ENCODE assay signal across 8 mouse cellular contexts in the genomic region with DNA sequence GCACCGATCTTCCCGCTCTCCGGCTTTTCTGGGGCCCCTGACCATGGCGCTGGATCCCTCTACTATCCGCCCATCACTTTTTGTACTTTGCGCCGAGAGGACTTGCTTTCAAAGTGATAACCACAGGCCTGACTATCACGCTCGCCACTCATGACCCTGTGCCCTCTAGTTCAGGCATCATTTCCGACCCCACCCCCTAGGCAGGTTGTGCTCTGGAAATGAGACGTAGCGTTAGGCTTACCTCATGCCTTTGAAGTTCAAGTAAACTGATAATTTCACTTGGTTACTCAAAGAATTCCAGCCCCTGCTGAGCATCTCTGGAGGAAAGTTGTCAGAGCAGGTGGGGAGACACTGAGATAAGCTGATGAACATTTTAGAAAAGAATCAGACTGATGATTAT. TPM values are rescaled to one million over a fixed set of nuclear protein-coding genes. Genes with fewer than 3 reads are reported as not detected.
DNase-seq lines count a peak whose midpoint lies in the region; ATAC-seq and TF ChIP-seq lines count a peak whose summit lies in the region.

No protein-coding gene starts in this region.

- H3K27me3 ChIP-seq in hindbrain, embryonic 12.5 days, result no peaks in the 10 kb centered on the region
- no peaks in the 10 kb centered on the region for H3K27me3 ChIP-seq in neural tube, embryonic 13.5 days

- H3K9ac ChIP-seq in hindbrain, embryonic 12.5 days, result peak overlapping the region; percentile 69
- peak overlapping the region; percentile 84 for H3K9ac ChIP-seq in neural tube, embryonic 13.5 days

- H3K4me1 ChIP-seq in bone marrow macrophage, adult 2 months (ENCODE audit: control insufficient read depth, insufficient read depth, low read length), result peaks cover 32% of the 10 kb centered on the region
- peaks cover 15% of the 10 kb centered on the region for H3K4me1 ChIP-seq in hindbrain, embryonic 12.5 days
- H3K4me1 ChIP-seq in neural tube, embryonic 13.5 days (replicated peaks), result peaks cover 27% of the 10 kb centered on the region

- H3K27ac ChIP-seq in bone marrow macrophage, adult 2 months (ENCODE audit: insufficient read depth, low read depth, low read length), result no peak overlapping the region
- H3K27ac ChIP-seq in hindbrain, embryonic 12.5 days, result no peak overlapping the region
- H3K27ac ChIP-seq in neural tube, embryonic 13.5 days (replicated peaks), result no peak overlapping the region

- peak overlapping the region; percentile 96 for H3K4me3 ChIP-seq in bone marrow macrophage, adult 2 months (ENCODE audit: insufficient read depth, low read length)
- H3K4me3 ChIP-seq in hindbrain, embryonic 12.5 days, result peak overlapping the region; percentile 59
- H3K4me3 ChIP-seq in neural tube, embryonic 13.5 days, result peak overlapping the region; percentile 68

- 2% methylated on average over 12 of the region's 12 CpGs for WGBS in hindbrain, embryonic 12.5 days
- WGBS in neural tube, embryonic 13.5 days, result 5% methylated on average over 12 of the region's 12 CpGs

- no peak for ATAC-seq in hindbrain, embryonic 12.5 days (ENCODE audit: low FRiP score)
- no peak for ATAC-seq in neural tube, embryonic 13.5 days (ENCODE audit: low read depth)

- peak; percentile 31 for DNase-seq in adrenal gland, postnatal 14 days
- DNase-seq in adrenal gland, postnatal 4 days (ENCODE audit: low spot score in 2 of 2), result no peak
- DNase-seq in liver, result peak; percentile 67
- DNase-seq in left cerebral cortex, adult 8-10 months (ENCODE audit: low spot score in 2 of 2), result no peak
- no peak for DNase-seq in ovary, adult 18-20 months (ENCODE audit: low spot score)

- H3K36me3 ChIP-seq in hindbrain, embryonic 12.5 days, result peaks cover 5% of the 10 kb centered on the region; the same call in 1 of the 2 replicates
- peaks cover 13% of the 10 kb centered on the region for H3K36me3 ChIP-seq in neural tube, embryonic 13.5 days

- peak overlapping the region; percentile 87 for H3K4me2 ChIP-seq in hindbrain, embryonic 12.5 days (replicated peaks)
- H3K4me2 ChIP-seq in neural tube, embryonic 13.5 days, result peak overlapping the region; percentile 86

- no peak for TF ChIP-seq POLR2A in bone marrow macrophage, adult 2 months (IDR thresholded peaks at IDR 0.05; ENCODE audit: borderline replicate concordance, low read depth, low read length)

- TF ChIP-seq CTCF in bone marrow macrophage, adult 2 months (IDR thresholded peaks at IDR 0.05; ENCODE audit: low read depth, low read length), result no peak

- no peaks in the 10 kb centered on the region for H3K9me3 ChIP-seq in hindbrain, embryonic 12.5 days (replicated peaks)
- H3K9me3 ChIP-seq in neural tube, embryonic 13.5 days, result no peaks in the 10 kb centered on the region

RNA-seq across cellular contexts. Expression of a gene that starts 0.6 kb away (rescaled TPM):
- total RNA-seq in adrenal gland, postnatal 14 days (2021), result 10.3 and 11.8 TPM in 2 replicates
- total RNA-seq in adrenal gland, postnatal 4 days (2021), result 1 to 10 TPM; 6.8 to 9.0 TPM
- 3.3 and 4.0 TPM in 2 replicates for polyA plus RNA-seq in bone marrow macrophage, adult 2 months (2012; ENCODE audit: insufficient read depth, insufficient read length, missing spikeins)
- polyA plus RNA-seq in hindbrain, embryonic 12.5 days (2016; fragmentation: Nextera tagmentation; extraction: Ambion mirVana), result 2.4 TPM in 2 replicates
- polyA plus RNA-seq in neural tube, embryonic 13.5 days (2015; fragmentation: Nextera tagmentation; extraction: Ambion mirVana), result 2.4 and 3.5 TPM in 2 replicates
- total RNA-seq in left cerebral cortex, adult 8-10 months (2022), result 1 to 10 TPM; 3.2 to 4.1 (median 3.7) TPM

RNA-seq across cellular contexts. Expression of a gene that starts 1.0 kb away (rescaled TPM):
- total RNA-seq in adrenal gland, postnatal 14 days (2021), result 12.9 and 16.6 TPM in 2 replicates
- total RNA-seq in adrenal gland, postnatal 4 days (2021), result 10 to 100 TPM; 19.1 to 19.4 TPM
- polyA plus RNA-seq in bone marrow macrophage, adult 2 months (2012; ENCODE audit: insufficient read depth, insufficient read length, missing spikeins), result 48.2 and 49.7 TPM in 2 replicates
- polyA plus RNA-seq in hindbrain, embryonic 12.5 days (2016; fragmentation: Nextera tagmentation; extraction: Ambion mirVana), result 25.5 and 25.6 TPM in 2 replicates
- polyA plus RNA-seq in neural tube, embryonic 13.5 days (2015; fragmentation: Nextera tagmentation; extraction: Ambion mirVana), result 21.2 and 23.1 TPM in 2 replicates
- total RNA-seq in left cerebral cortex, adult 8-10 months (2022), result 10 to 100 TPM; 17.2 to 24.7 (median 19.9) TPM

RNA-seq across cellular contexts. Expression of a gene that starts 23.0 kb away (rescaled TPM):
- total RNA-seq in adrenal gland, postnatal 14 days (2021), result 69.6 and 69.7 TPM in 2 replicates
- total RNA-seq in adrenal gland, postnatal 4 days (2021), result 10 to 100 TPM; 74.0 to 82.4 TPM
- polyA plus RNA-seq in bone marrow macrophage, adult 2 months (2012; ENCODE audit: insufficient read depth, insufficient read length, missing spikeins), result 35.4 and 37.3 TPM in 2 replicates
- polyA plus RNA-seq in hindbrain, embryonic 12.5 days (2016; fragmentation: Nextera tagmentation; extraction: Ambion mirVana), result 204 and 205 TPM in 2 replicates
- polyA plus RNA-seq in neural tube, embryonic 13.5 days (2015; fragmentation: Nextera tagmentation; extraction: Ambion mirVana), result 190 and 197 TPM in 2 replicates
- 10 to 100 TPM in 3 of 4 experiments, 1 to 10 TPM in 1; 9.9 to 12.1 (median 11.0) TPM for total RNA-seq in left cerebral cortex, adult 8-10 months (2022)

RNA-seq across cellular contexts. Expression of a gene that starts 23.0 kb away (rescaled TPM):
- 104 and 115 TPM in 2 replicates for total RNA-seq in adrenal gland, postnatal 14 days (2021)
- total RNA-seq in adrenal gland, postnatal 4 days (2021), result 10 to 100 TPM; 60.5 to 72.1 TPM
- polyA plus RNA-seq in bone marrow macrophage, adult 2 months (2012; ENCODE audit: insufficient read depth, insufficient read length, missing spikeins), result 41.3 and 43.1 TPM in 2 replicates
- polyA plus RNA-seq in hindbrain, embryonic 12.5 days (2016; fragmentation: Nextera tagmentation; extraction: Ambion mirVana), result 110 and 111 TPM in 2 replicates
- 130 and 132 TPM in 2 replicates for polyA plus RNA-seq in neural tube, embryonic 13.5 days (2015; fragmentation: Nextera tagmentation; extraction: Ambion mirVana)
- total RNA-seq in left cerebral cortex, adult 8-10 months (2022), result 10 to 100 TPM; 39.9 to 46.8 (median 42.9) TPM

RNA-seq across cellular contexts. Expression of a gene that starts 34.2 kb away (rescaled TPM):
- total RNA-seq in adrenal gland, postnatal 14 days (2021), result 0.15 TPM in 1 of 2 replicates, not detected in the other
- total RNA-seq in adrenal gland, postnatal 4 days (2021), result under 1 TPM; 0.14 to 0.22 TPM
- polyA plus RNA-seq in bone marrow macrophage, adult 2 months (2012; ENCODE audit: insufficient read depth, insufficient read length, missing spikeins), result not detected in 2 replicates
- 0.14 TPM in 1 of 2 replicates, not detected in the other for polyA plus RNA-seq in hindbrain, embryonic 12.5 days (2016; fragmentation: Nextera tagmentation; extraction: Ambion mirVana)
- 5.8 and 11.5 TPM in 2 replicates for polyA plus RNA-seq in neural tube, embryonic 13.5 days (2015; fragmentation: Nextera tagmentation; extraction: Ambion mirVana)
- under 1 TPM in 1 of 4 experiments, not detected in 3; 0.16 TPM for total RNA-seq in left cerebral cortex, adult 8-10 months (2022)

Comparison
In these comparisons a context has a peak if more than half of its experiments do, and no peak if none do; other contexts are left out.
1. DNase-seq: peak in adrenal gland, postnatal 14 days (single experiment) and liver (single experiment); none in adrenal gland, postnatal 4 days (0 of 2), left cerebral cortex, adult 8-10 months (0 of 2) and ovary, adult 18-20 months (single experiment).
2. Peak in every context shown above with its lines, with median percentiles within 50 percentile points of each other: H3K4me3 ChIP-seq.